Mouse (Mus musculus) forebrain, postnatal 0 days (tissue): ENCODE results near the gene Hnrnpa3. TPM values are rescaled to one million over a fixed set of nuclear protein-coding genes. Genes with fewer than 3 reads are reported as not detected.
"Not testable (repeated sequence)": the region's sequence is repeated elsewhere in the genome, so short reads cannot be mapped to it uniquely, and the experiment has no call there.

Experiments
- ATAC-seq: fragments of 200-750 bp; cut with Nextera tagmentation; 2 replicates; pipeline ENCODE4 v1.8.0; 2017; ENCODE audit warnings: mild to moderate bottlenecking, moderate library complexity
- DNase-seq: peaks from one replicate; pipeline ENCODE4 v3.0.0-alpha.2; 2015
- H3K27ac ChIP-seq: fragments of 300-500 bp; sonication (generic); 2 replicates; pipeline ENCODE4 v1.5.1; 2014; ENCODE audit warnings: low read depth, mild to moderate bottlenecking, antibody characterized with exemption, low read length, moderate library complexity, mixed read lengths
- H3K27me3 ChIP-seq: fragments of 300-500 bp; sonication (generic); 2 replicates; pipeline ENCODE4 v1.6.1; 2014; ENCODE audit warnings: mild to moderate bottlenecking, low read length, mixed read lengths; ENCODE audit not compliant: insufficient read depth
- H3K36me3 ChIP-seq: fragments of 300-500 bp; sonication (generic); 2 replicates; pipeline ENCODE4 v1.6.1; 2014; ENCODE audit warnings: mild to moderate bottlenecking, moderate library complexity; ENCODE audit not compliant: insufficient read depth
- H3K4me1 ChIP-seq: fragments of 300-500 bp; sonication (generic); 2 replicates; pipeline ENCODE4 v1.6.1; 2014; ENCODE audit warnings: antibody characterized with exemption; ENCODE audit not compliant: insufficient read depth
- H3K4me2 ChIP-seq: fragments of 300-500 bp; sonication (generic); 2 replicates; pipeline ENCODE4 v1.6.1; 2014; ENCODE audit warnings: low read depth, mild to moderate bottlenecking, moderate library complexity
- H3K4me3 ChIP-seq: fragments of 300-500 bp; sonication (generic); 2 replicates; pipeline ENCODE4 v1.5.1; 2014; ENCODE audit warnings: low read depth, low read length, mixed read lengths
- H3K9ac ChIP-seq: fragments of 300-500 bp; sonication (generic); 2 replicates; pipeline ENCODE4 v1.6.1; 2014; ENCODE audit warnings: mild to moderate bottlenecking
- H3K9me3 ChIP-seq: fragments of 300-500 bp; sonication (generic); 2 replicates; pipeline ENCODE4 v1.6.1; 2016; ENCODE audit warnings: low read length
- CTCF ChIP-seq: sonication (generic); IDR thresholded peaks from 2 replicates; pipeline ENCODE4 v1.5.1; 2016; ENCODE audit warnings: antibody characterized with exemption, control low read depth, low read depth
- WGBS: fragments of 180-500 bp; shearing (Covaris S2); extraction: QIAGEN DNeasy Blood & Tissue Kit; methylation state at CpG from one replicate; pipeline ENCODE4 v1.1.7; 2014; 5-methylcytosine and 5-hydroxymethylcytosine counted together
- polyA plus RNA-seq: library from polyadenylated mRNA; unstranded; fragments of >200 nt; fragmentation: Nextera tagmentation; extraction: Ambion mirVana; gene quantifications from 2 replicates; pipeline ENCODE4 v1.2.1, GENCODE M21; 2015
- total RNA-seq: library from RNA; depleted of rRNA; stranded (reverse); fragments of >200 nt; gene quantifications from 2 replicates; pipeline ENCODE4 v1.2.3, GENCODE M21; 2014

Gene Hnrnpa3
- total and polyA plus RNA-seq, 2 experiments from 2014 or later = 107 to 132 TPM

- H3K27me3 ChIP-seq = no peaks in the 10 kb centered on the region
- no peaks in the 10 kb centered on the region for H3K36me3 ChIP-seq
- H3K4me1 ChIP-seq = no peaks in the 10 kb centered on the region
- no peak overlapping the region for H3K27ac ChIP-seq
- no peak for DNase-seq
- no peak for TF ChIP-seq CTCF
- H3K9me3 ChIP-seq = no peaks in the 10 kb centered on the region
- WGBS = 85% methylated on average over 10 of the region's 10 CpGs
- no peak overlapping the region for H3K4me2 ChIP-seq
- ATAC-seq = no peak
- no peak overlapping the region for H3K4me3 ChIP-seq
- no peak overlapping the region for H3K9ac ChIP-seq
Observed at GRCm38 (mm10) chr2:75689482-75690158, 30.6 kb downstream of the Hnrnpa3 start.

- no peak overlapping the region for H3K9ac ChIP-seq
- no peak for DNase-seq
- no peak overlapping the region for H3K4me3 ChIP-seq
- no peaks in the 10 kb centered on the region for H3K4me1 ChIP-seq
- H3K4me2 ChIP-seq = no peak overlapping the region
- no peaks in the 10 kb centered on the region for H3K9me3 ChIP-seq
- TF ChIP-seq CTCF = no peak
- no peaks in the 10 kb centered on the region for H3K36me3 ChIP-seq
- no peaks in the 10 kb centered on the region for H3K27me3 ChIP-seq
- WGBS = 97% methylated on average over 4 of the region's 4 CpGs
- ATAC-seq = no peak
- no peak overlapping the region for H3K27ac ChIP-seq
Observed at GRCm38 (mm10) chr2:75690656-75691055, 31.6 kb downstream of the Hnrnpa3 start.

GRCm38 (mm10) chr2:75691316-75691715 lies 32.3 kb downstream of the Hnrnpa3 start:
- H3K9me3 ChIP-seq = no peaks in the 10 kb centered on the region
- H3K4me2 ChIP-seq = no peak overlapping the region
- no peaks in the 10 kb centered on the region for H3K4me1 ChIP-seq
- H3K27ac ChIP-seq = no peak overlapping the region
- no peak for TF ChIP-seq CTCF
- DNase-seq (no peak), ATAC-seq (no peak)
- no peaks in the 10 kb centered on the region for H3K27me3 ChIP-seq
- no peaks in the 10 kb centered on the region for H3K36me3 ChIP-seq
- WGBS = 71% methylated on average over 8 of the region's 8 CpGs
- no peak overlapping the region for H3K4me3 ChIP-seq
- H3K9ac ChIP-seq = no peak overlapping the region

GRCm38 (mm10) chr2:75692369-75692768 lies 33.3 kb downstream of the Hnrnpa3 start:
- Histone ChIP-seq H3K9ac (no peak overlapping the region), H3K4me2 (no peak overlapping the region), H3K27ac (no peak overlapping the region), H3K4me3 (no peak overlapping the region), H3K27me3 (no peaks in the 10 kb centered on the region), H3K9me3 (no peaks in the 10 kb centered on the region), H3K4me1 (no peaks in the 10 kb centered on the region), H3K36me3 (no peaks in the 10 kb centered on the region)
- DNase-seq (no peak), ATAC-seq (no peak)
- no peak for TF ChIP-seq CTCF
- 89% methylated on average over 6 of the region's 6 CpGs for WGBS

GRCm38 (mm10) chr2:75694926-75695325 lies 35.9 kb downstream of the Hnrnpa3 start:
- ATAC-seq, H3K4me1 ChIP-seq, H3K36me3 ChIP-seq, H3K4me2 ChIP-seq, H3K27me3 ChIP-seq, H3K27ac ChIP-seq, H3K9me3 ChIP-seq, H3K9ac ChIP-seq, DNase-seq, H3K4me3 ChIP-seq: not testable (repeated sequence)
- WGBS = 94% methylated on average over 3 of the region's 3 CpGs

- Histone ChIP-seq H3K36me3 (no peaks in the 10 kb centered on the region), H3K4me2 (no peak overlapping the region), H3K4me1 (no peaks in the 10 kb centered on the region; the same call in 1 of the 2 replicates), H3K27me3 (no peaks in the 10 kb centered on the region), H3K9ac (no peak overlapping the region), H3K27ac (no peak overlapping the region), H3K4me3 (no peak overlapping the region), H3K9me3 (no peaks in the 10 kb centered on the region)
- 57% methylated on average over 9 of the region's 9 CpGs for WGBS
- DNase-seq (no peak), ATAC-seq (no peak)
- TF ChIP-seq CTCF = no peak
Observed at GRCm38 (mm10) chr2:75695676-75696350, 36.8 kb downstream of the Hnrnpa3 start.

- ATAC-seq (no peak), DNase-seq (no peak)
- H3K4me2 ChIP-seq = no peak overlapping the region
- 60% methylated on average over 5 of the region's 5 CpGs for WGBS
- H3K9me3 ChIP-seq = no peaks in the 10 kb centered on the region
- no peak overlapping the region for H3K9ac ChIP-seq
- no peaks in the 10 kb centered on the region for H3K36me3 ChIP-seq
- H3K4me1 ChIP-seq = no peaks in the 10 kb centered on the region; the same call in 1 of the 2 replicates
- no peaks in the 10 kb centered on the region for H3K27me3 ChIP-seq
- H3K27ac ChIP-seq = no peak overlapping the region
- TF ChIP-seq CTCF = no peak
- no peak overlapping the region for H3K4me3 ChIP-seq
Observed at GRCm38 (mm10) chr2:75696371-75696770, 37.3 kb downstream of the Hnrnpa3 start.
